Mouse (Mus musculus) G1E (cell line): ENCODE measurements around the gene Man1a.

ENCODE experiments used
- CTCF ChIP-seq: IDR thresholded peaks from 2 replicates; pipeline ENCODE4 v1.5.1; 2012; ENCODE audit warnings: low read depth, low read length, inconsistent platforms, mixed read lengths
- GATA1 ChIP-seq: IDR thresholded peaks from 2 replicates; pipeline ENCODE4 v1.6.1; 2012; ENCODE audit warnings: borderline replicate concordance, low read length, inconsistent platforms, mixed read lengths
- POLR2AphosphoS5 ChIP-seq: IDR thresholded peaks from 2 replicates; pipeline ENCODE4 v1.6.1; 2012; ENCODE audit warnings: low read depth, low read length, inconsistent platforms; ENCODE audit not compliant: insufficient replicate concordance
- TAL1 ChIP-seq: conservative IDR thresholded peaks from 2 replicates; pipeline ENCODE4 v1.6.1; 2012; ENCODE audit warnings: low read depth, low read length, inconsistent platforms, mixed read lengths

- no peak for TF ChIP-seq POLR2AphosphoS5
- no peak for TF ChIP-seq CTCF
- no peak for TF ChIP-seq GATA1
- no peak for TF ChIP-seq TAL1
Observed at GRCm38 (mm10) chr10:54092081-54092480, 15.7 kb upstream of the Man1a start.
